Mouse (Mus musculus) midbrain, embryonic 11.5 days (tissue): ENCODE results near the gene Scin. TPM values are rescaled to one million over a fixed set of nuclear protein-coding genes. Genes with fewer than 3 reads are reported as not detected.
A peak's percentile ranks its signal among the peaks of the same experiment; 100 is the strongest.
"Not testable (repeated sequence)": the region's sequence is repeated elsewhere in the genome, so short reads cannot be mapped to it uniquely, and the experiment has no call there.

ENCODE experiments used
- ATAC-seq: fragments of 200-750 bp; cut with Nextera tagmentation; 2 replicates; pipeline ENCODE4 v1.8.0; 2017; ENCODE audit warnings: moderate TSS enrichment, moderate library complexity; ENCODE audit not compliant: low FRiP score
- DNase-seq: peaks from one replicate; pipeline ENCODE4 v3.0.0; 2015; ENCODE audit warnings: low spot score; ENCODE audit errors: missing footprints
- H3K27ac ChIP-seq: fragments of 300-500 bp; sonication (generic); 2 replicates; pipeline ENCODE4 v1.5.1; 2014; ENCODE audit warnings: low read depth, low read length
- H3K27me3 ChIP-seq: fragments of 300-500 bp; sonication (generic); 2 replicates; pipeline ENCODE4 v1.6.1; 2014; ENCODE audit warnings: mild to moderate bottlenecking, low read length, moderate library complexity, mixed read lengths; ENCODE audit not compliant: control insufficient read depth, insufficient read depth
- H3K36me3 ChIP-seq: fragments of 300-500 bp; sonication (generic); 2 replicates; pipeline ENCODE4 v1.6.1; 2014; ENCODE audit warnings: mild to moderate bottlenecking, low read length, moderate library complexity, mixed read lengths; ENCODE audit not compliant: control insufficient read depth, insufficient read depth
- H3K4me1 ChIP-seq: fragments of 300-500 bp; sonication (generic); 2 replicates; pipeline ENCODE4 v1.6.1; 2014; ENCODE audit warnings: low read length; ENCODE audit not compliant: control insufficient read depth, insufficient read depth
- H3K4me2 ChIP-seq: fragments of 300-500 bp; sonication (generic); 2 replicates; pipeline ENCODE4 v1.6.1; 2014; ENCODE audit warnings: mild to moderate bottlenecking, moderate library complexity
- H3K4me3 ChIP-seq: fragments of 300-500 bp; sonication (generic); 2 replicates; pipeline ENCODE4 v1.5.1; 2014; ENCODE audit warnings: low read depth, low read length
- H3K9ac ChIP-seq: fragments of 300-500 bp; sonication (generic); 2 replicates; pipeline ENCODE4 v1.6.1; 2014; ENCODE audit warnings: low read length
- H3K9me3 ChIP-seq: fragments of 300-500 bp; sonication (generic); 2 replicates; pipeline ENCODE4 v1.6.1; 2016; ENCODE audit warnings: low read length; ENCODE audit not compliant: control insufficient read depth
- WGBS: fragments of 180-500 bp; shearing (Covaris S2); extraction: QIAGEN DNeasy Blood & Tissue Kit; methylation state at CpG from one replicate; pipeline ENCODE4 v1.1.7; 2014; 5-methylcytosine and 5-hydroxymethylcytosine counted together
- polyA plus RNA-seq: library from polyadenylated mRNA; unstranded; fragments of >200 nt; fragmentation: Nextera tagmentation; extraction: Ambion mirVana; gene quantifications from 2 replicates; pipeline ENCODE4 v1.2.1, GENCODE M21; 2014

The Scin gene
- 0.06 and 0.15 TPM in 2 replicates for polyA plus RNA-seq

- Histone ChIP-seq H3K27ac (no peak within 1 kb of the TSS), H3K36me3 (no peaks in the 10 kb centered on the region), H3K4me3 (peak within 1 kb of the TSS; percentile 38), H3K27me3 (peaks cover 21% of the 10 kb centered on the region), H3K9me3 (no peaks in the 10 kb centered on the region), H3K4me1 (peaks cover 4% of the 10 kb centered on the region), H3K4me2 (peak within 1 kb of the TSS; percentile 79), H3K9ac (peak within 1 kb of the TSS; percentile 48; the same call in 1 of the 2 replicates)
- DNase-seq (peak; percentile 93), ATAC-seq (peak; percentile 67)
- 2% methylated on average over 39 of the region's 39 CpGs for WGBS
Measured at GRCm38 (mm10) chr12:40133573-40134271, at the start of gene Scin. Gene Scin, minus strand, starts transcription at chr12:40134228.

- Histone ChIP-seq H3K27me3 (no peaks in the 10 kb centered on the region), H3K9ac (no peak overlapping the region), H3K9me3 (no peaks in the 10 kb centered on the region), H3K4me1 (no peaks in the 10 kb centered on the region), H3K36me3 (no peaks in the 10 kb centered on the region), H3K4me2 (no peak overlapping the region), H3K4me3 (no peak overlapping the region), H3K27ac (no peak overlapping the region)
- DNase-seq, result no peak
- no peak for ATAC-seq
- 69% methylated on average over 6 of the region's 6 CpGs for WGBS
Measured at GRCm38 (mm10) chr12:40177089-40177488, 43.1 kb upstream of the Scin start.

- DNase-seq (no peak), ATAC-seq (no peak)
- no peaks in the 10 kb centered on the region for H3K4me1 ChIP-seq
- H3K9ac ChIP-seq, result no peak overlapping the region
- H3K9me3 ChIP-seq, result no peaks in the 10 kb centered on the region
- no peaks in the 10 kb centered on the region for H3K36me3 ChIP-seq
- H3K4me2 ChIP-seq, result no peak overlapping the region
- no peak overlapping the region for H3K4me3 ChIP-seq
- 76% methylated on average over 2 of the region's 2 CpGs for WGBS
- H3K27me3 ChIP-seq, result no peaks in the 10 kb centered on the region
- H3K27ac ChIP-seq, result no peak overlapping the region
Measured at GRCm38 (mm10) chr12:40176158-40176557, 42.1 kb upstream of the Scin start.

GRCm38 (mm10) chr12:40175171-40175570 lies 41.1 kb upstream of the Scin start:
- not testable (repeated sequence) for H3K36me3 ChIP-seq, H3K27ac ChIP-seq, H3K27me3 ChIP-seq, ATAC-seq, H3K9me3 ChIP-seq, H3K4me3 ChIP-seq, H3K4me2 ChIP-seq, DNase-seq, H3K4me1 ChIP-seq, H3K9ac ChIP-seq
- WGBS, result 74% methylated on average over 1 of the region's 1 CpGs

GRCm38 (mm10) chr12:40171637-40172036 lies 37.6 kb upstream of the Scin start:
- no peaks in the 10 kb centered on the region for H3K9me3 ChIP-seq
- 88% methylated on average over 2 of the region's 2 CpGs for WGBS
- no peaks in the 10 kb centered on the region for H3K4me1 ChIP-seq
- H3K4me3 ChIP-seq, result no peak overlapping the region
- no peaks in the 10 kb centered on the region for H3K27me3 ChIP-seq
- no peak overlapping the region for H3K9ac ChIP-seq
- no peak overlapping the region for H3K4me2 ChIP-seq
- no peak for DNase-seq
- H3K36me3 ChIP-seq, result no peaks in the 10 kb centered on the region
- peak; percentile 19; the same call in 1 of the 2 replicates for ATAC-seq
- H3K27ac ChIP-seq, result no peak overlapping the region

- no peaks in the 10 kb centered on the region for H3K9me3 ChIP-seq
- 97% methylated on average over 1 of the region's 1 CpGs for WGBS
- DNase-seq, result no peak
- no peaks in the 10 kb centered on the region for H3K27me3 ChIP-seq
- no peaks in the 10 kb centered on the region for H3K36me3 ChIP-seq
- no peak overlapping the region for H3K9ac ChIP-seq
- H3K4me2 ChIP-seq, result no peak overlapping the region
- no peak overlapping the region for H3K4me3 ChIP-seq
- ATAC-seq, result no peak
- H3K4me1 ChIP-seq, result no peaks in the 10 kb centered on the region
- no peak overlapping the region for H3K27ac ChIP-seq
Measured at GRCm38 (mm10) chr12:40169675-40170074, 35.6 kb upstream of the Scin start.

GRCm38 (mm10) chr12:40164621-40165020 lies 30.6 kb upstream of the Scin start:
- Histone ChIP-seq H3K4me3 (no peak overlapping the region), H3K4me2 (no peak overlapping the region), H3K9me3 (no peaks in the 10 kb centered on the region), H3K4me1 (no peaks in the 10 kb centered on the region), H3K9ac (no peak overlapping the region), H3K36me3 (no peaks in the 10 kb centered on the region), H3K27me3 (no peaks in the 10 kb centered on the region), H3K27ac (no peak overlapping the region)
- ATAC-seq, result peak; percentile 59; the same call in 1 of the 2 replicates
- DNase-seq, result peak; percentile 87
- 17% methylated on average over 2 of the region's 2 CpGs for WGBS

- Histone ChIP-seq H3K4me2 (no peak overlapping the region), H3K36me3 (no peaks in the 10 kb centered on the region), H3K9me3 (no peaks in the 10 kb centered on the region), H3K4me3 (no peak overlapping the region), H3K27me3 (no peaks in the 10 kb centered on the region), H3K4me1 (no peaks in the 10 kb centered on the region), H3K27ac (no peak overlapping the region), H3K9ac (no peak overlapping the region)
- no peak for DNase-seq
- WGBS, result 77% methylated on average over 2 of the region's 2 CpGs
- ATAC-seq, result no peak
Measured at GRCm38 (mm10) chr12:40160777-40161176, 26.7 kb upstream of the Scin start.

GRCm38 (mm10) chr12:40154188-40154587 lies 20.2 kb upstream of the Scin start:
- Histone ChIP-seq H3K4me2 (no peak overlapping the region), H3K4me1 (no peaks in the 10 kb centered on the region), H3K27me3 (no peaks in the 10 kb centered on the region), H3K27ac (no peak overlapping the region), H3K9ac (no peak overlapping the region), H3K4me3 (no peak overlapping the region), H3K9me3 (no peaks in the 10 kb centered on the region), H3K36me3 (no peaks in the 10 kb centered on the region)
- DNase-seq (no peak), ATAC-seq (no peak)
- 91% methylated on average over 6 of the region's 6 CpGs for WGBS
